Mouse (Mus musculus) WW6 (cell line): ENCODE results near the gene Ssbp3.

ENCODE experiments used
- DNase-seq: peaks from one replicate; pipeline ENCODE4 v3.0.0-alpha.2; 2013; ENCODE audit warnings: low read depth, low spot score

Ssbp3 gene

DNA sequence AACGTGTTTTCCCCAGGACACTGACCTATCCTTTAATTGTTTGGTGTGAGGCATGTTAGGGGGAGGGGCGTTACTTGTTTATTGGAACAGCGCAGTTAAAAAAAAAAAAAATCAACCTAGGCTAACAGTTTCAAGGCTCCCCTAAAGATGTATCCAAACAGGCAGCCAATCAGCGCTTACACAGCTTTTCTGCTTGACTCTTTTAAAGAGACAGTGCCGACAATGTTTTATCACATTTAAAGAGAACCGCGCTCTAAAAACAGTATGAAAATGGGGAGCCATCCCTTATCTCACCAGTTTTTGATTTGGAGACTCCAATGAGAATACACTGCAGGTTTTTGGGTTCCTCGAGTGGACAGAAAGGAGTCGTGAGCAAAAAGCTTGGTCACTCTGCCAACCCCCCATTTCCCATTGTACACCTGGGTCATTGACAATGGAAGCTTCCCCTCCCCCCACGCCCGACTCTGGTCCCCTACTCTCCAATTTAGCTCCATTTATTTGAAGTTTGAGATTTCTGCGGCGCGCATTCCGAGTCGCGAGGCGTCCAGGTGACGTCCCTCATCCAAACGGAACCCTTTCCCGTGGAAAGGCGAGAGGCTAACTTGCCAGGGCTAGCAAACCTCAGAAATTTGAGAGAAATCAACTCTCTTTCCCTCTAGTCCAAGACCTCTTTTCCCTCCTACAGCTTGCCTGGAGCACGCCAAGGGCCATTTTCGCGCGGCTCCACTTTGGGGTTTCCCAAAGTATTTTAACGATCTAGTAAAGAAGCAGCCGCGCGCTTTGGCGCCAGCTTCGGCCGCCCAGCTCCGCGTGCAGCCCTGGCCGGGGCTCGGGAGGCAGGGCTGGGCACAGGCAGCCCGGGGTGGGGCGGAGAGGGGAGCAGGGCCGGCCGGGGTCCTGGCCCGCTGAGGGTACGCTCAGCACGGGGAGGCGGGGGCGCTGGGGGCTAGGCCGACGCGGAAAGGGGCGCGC, at the start of gene Ssbp3:
Ssbp3 (plus strand) TSS at position 501 of the 972 bp plus-strand sequence.
- DNase-seq: no peak

DNA sequence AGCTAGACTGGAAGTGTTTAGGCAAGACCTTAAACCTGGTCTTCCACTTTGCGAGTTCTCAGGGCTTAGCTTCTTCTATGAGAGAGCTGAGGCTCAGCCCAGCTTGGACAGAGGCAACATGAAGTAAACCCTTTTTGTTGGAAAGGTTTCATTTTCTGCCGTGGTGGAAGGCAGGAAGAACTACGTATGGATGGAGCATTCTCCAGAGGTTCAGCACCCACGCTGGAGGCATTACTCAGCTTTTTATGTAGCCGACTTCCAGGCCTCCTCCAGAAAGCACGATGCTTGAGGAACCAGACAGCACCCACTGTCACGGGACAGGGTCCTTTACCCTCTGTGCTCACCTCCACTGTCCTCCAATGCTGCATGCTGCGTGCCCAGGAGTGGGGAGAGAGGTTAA, 48.6 kb upstream of the Ssbp3 start:
- no peak for DNase-seq

DNA sequence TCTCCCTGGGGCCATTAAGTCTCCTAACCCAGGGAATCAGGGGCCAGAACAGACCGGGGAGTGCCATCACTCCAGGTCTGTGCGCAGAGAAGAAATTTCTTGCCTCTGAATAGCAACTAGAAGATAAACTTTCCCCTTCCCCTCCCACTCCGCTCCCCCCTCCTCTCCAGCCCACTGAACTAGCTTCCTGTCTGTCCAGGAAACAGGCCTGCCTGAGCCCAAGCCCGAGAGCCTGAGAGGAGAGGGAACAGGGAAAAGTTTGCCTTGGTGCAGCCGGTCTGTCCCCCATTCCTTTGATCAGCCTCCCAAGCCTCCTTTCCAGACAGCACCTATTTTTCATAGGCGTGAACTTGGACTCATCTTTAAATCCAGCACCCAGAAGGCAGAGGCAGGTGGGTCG, 48.2 kb upstream of the Ssbp3 start:
- DNase-seq: no peak

DNA sequence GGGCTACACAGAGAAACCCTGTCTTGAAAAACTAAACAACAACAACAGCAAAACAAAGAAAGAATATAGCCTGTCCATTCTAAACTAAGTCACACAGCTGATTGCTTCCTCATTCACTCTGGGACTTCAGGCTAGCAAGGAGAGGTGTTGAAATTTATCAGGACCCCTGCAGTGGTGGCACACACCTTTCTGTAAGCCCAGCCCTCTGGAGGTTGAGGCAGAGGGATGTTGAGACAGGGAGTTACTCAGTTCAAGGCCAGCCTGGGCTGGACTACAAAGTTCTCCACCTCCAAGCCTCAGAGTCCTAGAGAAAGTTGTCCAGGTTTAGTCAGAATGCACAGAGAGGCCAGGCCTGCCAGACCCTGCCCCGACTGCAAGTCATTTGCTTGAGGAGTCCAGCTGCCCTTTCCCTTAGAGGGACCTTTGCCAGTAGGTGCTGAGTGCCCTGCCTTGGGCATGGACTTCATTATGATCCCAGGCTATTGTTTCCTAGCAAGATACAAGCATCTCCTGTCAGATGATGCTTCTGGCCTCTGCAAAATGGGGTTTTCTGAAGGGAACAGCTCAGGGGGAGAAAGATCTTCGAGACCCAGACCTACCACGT, 47.6 kb upstream of the Ssbp3 start:
- no peak for DNase-seq

DNA sequence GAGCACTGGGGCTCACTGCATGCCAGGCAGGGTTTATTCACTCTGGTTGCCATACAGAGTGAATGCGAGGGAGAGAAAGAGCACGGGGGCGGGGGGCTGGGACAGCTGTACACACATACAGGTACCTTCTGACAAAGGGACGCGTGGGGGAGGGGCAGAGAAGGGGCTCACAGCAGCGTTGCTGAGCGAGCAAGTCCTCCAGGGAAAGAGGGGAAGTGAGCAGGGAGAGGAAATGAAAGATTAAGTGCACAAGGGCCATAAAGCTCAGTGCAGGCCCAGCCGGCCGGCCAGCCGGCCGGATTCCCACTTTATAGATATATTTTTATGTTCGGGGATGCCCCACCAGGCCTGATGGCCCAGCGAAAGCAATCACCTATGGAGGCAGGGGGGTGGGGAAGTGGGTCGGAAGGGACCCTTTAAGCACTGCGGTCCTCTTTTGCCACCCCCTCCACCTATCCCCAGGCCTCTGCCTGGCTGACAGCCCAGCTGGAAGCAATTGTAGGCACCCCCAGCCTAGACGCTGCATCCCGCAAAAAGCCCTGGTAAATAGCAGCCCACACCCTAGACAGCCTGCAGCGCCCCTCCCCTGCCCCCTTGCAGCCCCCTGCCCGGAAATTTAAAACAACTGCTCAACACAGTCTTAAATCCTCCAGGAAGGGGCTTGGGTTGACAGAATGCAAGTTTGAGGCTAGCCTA, 44.9 kb upstream of the Ssbp3 start:
- no peak for DNase-seq

DNA sequence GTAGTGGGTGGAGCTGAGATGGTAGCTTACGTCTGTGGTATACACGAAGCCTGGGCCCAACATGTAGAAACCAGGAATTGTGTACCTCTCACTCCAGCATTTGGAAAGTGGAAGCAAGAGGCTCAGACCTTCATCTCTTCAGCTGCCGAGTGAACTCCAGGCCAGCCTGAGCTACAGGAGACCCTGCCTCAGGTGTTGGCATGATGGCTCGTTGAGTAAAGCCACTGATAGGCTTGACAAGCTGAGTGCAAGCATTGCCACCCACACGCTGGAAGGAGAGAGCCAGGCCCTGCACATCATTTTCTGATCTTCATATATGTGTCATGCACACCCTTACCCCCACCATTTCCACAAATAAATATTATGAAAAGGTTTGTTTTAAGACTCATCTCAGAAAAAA, 44.1 kb upstream of the Ssbp3 start:
- DNase-seq: no peak

DNA sequence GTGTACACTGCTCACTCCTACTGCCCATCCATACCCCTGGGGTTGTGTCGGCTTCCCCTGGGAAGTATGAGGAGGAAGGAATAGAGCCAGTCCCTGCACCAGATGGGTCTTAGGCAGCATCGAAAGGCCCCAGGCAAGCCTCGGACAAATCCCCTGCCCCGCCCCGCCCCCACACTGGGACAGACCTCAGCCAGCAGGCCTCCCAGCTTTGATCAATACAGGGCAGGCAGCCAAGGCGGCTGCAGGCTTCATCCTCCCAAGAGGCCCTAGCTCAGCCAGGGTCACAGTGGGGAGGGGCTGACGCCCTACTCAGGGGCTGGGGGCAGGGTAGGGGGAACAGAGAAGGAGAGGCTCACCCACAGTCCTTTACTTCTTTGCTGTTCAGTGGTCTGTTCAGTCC, 43.7 kb upstream of the Ssbp3 start:
- no peak for DNase-seq

DNA sequence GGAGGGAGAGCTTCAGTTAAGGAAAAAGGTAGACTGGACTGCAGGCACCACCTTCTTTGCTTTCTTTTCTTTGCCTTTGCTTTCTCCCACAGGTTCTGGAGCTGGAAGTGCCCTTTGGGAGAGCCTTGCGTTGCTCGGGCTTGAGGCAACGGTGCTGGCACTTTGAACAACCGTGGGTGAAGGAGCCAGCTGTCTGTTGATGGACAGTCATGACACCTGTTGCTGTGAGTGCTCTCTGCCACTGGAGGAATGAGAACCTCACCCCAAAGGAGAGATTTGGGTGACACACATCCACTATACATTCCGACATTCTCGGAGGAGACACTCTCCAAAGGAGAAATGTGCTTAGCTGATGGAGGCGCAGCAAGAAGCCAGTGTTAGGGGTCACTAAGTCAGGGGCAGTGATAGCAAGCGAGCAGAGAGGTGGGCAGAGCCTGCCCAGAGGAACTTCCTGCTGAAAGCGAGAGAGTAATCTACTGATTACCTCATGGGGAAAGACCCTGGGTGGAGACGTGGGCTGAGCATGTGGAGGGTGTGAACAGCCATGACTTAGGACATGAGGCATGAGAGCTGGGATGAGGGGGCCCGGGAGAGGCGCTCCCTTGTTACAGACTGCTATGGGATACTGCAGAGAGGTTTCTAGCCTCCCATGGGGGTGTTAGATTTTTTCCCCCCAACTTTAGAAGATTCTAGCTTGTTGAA, 41.6 kb upstream of the Ssbp3 start:
- DNase-seq: no peak

DNA sequence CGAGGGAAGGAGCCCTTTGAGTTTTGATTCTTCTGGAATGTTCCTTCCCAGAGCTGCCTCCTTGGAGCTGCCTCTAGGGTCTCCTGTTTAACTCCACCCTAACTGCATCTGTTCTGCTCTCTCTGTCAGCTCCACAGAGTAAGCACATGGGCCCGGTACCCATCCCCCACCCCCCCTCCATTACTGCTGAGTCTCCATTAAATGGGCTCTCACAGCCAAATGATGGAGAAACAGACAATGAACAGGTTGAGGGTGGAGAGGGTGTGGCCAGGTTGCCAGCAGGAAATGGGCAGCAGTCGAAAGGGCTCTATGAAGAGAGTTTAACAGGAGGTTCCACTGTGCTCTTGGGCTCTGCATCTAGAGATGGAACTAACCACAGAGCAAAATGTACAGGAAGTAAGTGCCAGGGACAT, 41.0 kb upstream of the Ssbp3 start:
- DNase-seq: no peak

DNA sequence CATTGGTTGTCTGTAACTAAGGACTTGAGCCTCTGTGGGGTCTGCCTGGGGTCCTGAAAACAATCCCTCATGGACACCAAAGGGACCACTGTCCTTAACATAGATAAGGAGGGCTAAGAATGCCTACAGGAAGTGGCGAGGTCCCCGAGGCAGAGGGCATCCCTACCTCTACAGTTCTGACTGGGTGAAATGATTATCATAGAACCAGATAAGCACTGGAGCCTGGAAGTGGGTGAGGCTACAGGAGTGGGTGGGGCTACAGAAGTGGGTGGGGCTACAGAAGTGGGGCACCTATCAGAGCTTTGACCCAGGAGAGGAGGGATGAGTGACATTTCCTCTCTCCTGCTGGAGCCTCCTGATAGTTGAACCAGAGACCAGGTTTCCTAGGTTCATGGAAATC, 39.9 kb upstream of the Ssbp3 start:
- peak; percentile 62 for DNase-seq

DNA sequence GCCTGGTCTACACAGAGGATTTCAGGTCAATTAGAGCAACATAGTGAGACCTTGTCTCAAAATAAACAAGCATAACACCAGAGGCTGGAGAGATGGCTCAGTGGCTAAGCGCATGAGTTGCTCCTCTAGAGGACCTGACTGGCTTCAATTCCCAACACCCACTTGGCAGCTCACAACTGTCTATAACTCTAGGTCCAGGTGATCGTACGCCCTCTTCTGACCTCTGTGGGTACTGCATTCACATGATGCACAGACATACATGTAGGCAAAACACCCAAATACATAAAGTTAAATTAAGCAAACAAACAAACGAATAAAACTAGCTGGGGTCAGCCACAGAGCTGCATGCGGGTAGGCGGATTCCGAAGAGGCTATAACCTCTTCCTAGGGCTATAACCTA, 36.0 kb upstream of the Ssbp3 start:
- DNase-seq: peak; percentile 55

DNA sequence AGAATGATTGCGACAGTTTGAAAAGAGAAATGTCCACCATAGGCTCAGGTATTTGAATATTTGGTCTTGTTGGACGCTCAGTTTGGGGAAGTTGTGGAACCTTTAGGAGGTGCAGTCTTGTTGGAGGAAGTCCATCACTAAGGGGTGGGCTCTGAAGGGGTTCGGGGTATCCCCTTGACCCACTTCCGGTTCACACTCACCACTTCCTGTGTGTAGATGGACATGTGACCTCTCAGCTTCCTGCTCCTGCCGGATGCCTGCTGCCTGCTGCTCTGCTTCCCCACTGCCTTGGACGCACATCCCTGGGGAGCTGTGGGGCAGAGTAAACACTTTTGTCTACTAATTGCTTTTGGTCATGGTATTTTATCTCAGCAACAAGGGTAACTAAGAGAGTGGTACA, 29.4 kb upstream of the Ssbp3 start:
- no peak for DNase-seq

DNA sequence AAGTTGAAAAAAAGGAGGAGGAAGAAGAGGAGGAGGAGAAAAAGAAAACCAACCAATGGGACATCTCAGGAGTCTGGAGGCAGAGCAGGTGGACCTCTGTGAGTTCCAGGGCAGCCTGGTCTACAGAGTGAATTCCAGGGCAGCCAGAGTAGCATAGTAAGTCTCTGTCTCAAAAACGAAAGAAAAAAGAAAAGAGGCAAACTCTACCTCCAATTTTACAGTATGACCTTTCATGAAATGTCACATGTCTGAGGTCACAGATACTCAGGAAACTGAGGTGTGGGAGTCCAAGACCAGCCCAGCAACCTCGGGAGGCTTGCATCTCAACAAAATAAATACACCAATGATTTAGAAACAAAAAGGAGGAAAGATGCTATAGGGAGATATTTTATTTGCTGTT, 27.4 kb upstream of the Ssbp3 start:
- no peak for DNase-seq

DNA sequence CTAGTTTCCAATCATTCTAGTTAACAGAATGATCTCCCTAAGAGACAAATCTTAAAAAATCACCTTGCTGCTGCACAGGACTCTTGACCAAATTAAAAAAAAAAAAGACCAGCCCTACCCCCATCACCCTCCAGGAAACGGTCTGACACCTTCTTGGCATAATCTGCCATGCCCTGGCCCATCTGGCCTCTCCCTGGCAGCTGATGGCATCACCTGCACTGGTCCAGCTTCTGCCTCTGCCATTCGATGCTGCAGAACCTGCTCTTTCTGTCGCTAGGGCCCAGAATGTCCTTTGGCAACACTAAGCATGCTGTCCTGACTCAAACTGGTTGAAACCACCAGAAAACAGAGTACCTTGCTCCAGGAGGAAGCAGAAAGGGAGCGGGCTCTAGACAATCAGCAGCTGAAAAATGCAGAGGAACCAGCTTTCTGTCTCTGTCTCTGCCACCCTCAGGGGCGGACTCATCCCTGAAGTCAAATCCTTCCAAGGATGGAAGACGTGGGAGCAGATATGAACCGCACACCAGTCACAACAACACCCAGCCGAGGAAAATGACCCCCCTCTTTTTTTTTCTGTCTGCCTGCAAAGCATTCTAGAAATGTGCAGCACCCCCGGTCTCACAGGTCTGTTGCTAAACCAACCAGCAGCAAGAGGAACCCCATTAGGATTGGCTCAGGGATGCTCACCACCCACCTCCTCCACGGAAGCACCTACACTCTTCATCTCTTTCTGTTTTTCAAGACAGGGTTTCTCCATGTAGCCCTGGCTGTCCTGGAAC, 24.0 kb upstream of the Ssbp3 start:
- DNase-seq: no peak

DNA sequence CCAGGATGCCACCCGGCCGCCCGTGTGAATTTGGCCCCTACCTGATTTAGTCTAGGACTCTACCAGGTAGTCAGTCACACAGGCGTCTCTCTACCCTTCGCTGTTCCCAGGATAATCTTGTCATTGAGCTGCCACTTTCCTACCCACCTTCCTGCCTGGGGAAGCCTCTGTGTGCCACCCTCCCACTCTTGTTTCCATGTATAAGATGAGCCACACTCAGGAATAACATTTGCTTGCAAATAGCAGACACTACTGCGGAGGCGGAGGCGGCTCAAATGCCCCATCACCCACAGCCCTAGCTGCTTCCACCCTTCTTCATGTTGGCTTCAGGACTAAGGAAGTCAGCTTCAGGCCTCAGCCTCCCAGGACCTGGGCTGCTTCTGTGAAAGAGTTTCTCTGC, 14.4 kb upstream of the Ssbp3 start:
- no peak for DNase-seq

DNA sequence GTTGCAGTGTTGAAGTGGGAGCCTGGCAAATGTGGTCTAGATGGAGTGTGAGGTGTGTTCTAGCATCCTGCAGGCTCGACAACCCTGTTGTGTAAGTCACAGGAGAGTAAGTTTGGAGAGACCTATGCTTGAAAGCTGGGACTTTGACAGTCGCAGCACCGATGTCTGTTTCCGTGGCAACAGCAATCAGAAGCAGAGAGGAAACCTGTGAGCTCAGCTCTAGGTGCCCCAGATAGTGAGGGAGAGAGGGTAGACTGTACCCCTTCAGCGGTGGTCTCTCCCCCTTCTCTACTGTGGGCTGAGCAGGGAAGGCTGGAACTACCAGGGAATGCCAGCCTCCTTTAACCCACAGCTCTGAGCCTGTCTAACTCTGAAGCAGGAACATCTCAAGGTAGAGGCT, 11.6 kb upstream of the Ssbp3 start:
- no peak for DNase-seq

DNA sequence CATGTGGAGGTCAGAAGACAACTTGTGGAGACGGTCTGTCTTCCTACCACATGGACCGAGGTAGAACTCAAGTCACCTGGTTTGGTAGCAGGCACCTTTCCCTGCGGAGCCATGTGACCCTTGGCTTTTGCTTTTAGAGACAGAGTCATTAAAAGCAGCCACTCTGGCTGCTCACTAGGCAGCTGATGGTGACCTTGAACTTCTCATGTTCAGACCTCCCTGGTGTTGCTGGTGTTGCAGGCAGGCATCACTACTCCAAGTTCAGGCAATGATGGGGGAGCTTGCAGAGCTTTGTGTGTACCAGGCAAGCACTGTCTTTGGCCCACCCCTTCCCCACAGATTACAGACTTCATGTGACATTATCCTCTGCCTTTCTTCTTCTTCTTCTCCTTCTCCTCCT, 11.0 kb upstream of the Ssbp3 start:
- DNase-seq: no peak

DNA sequence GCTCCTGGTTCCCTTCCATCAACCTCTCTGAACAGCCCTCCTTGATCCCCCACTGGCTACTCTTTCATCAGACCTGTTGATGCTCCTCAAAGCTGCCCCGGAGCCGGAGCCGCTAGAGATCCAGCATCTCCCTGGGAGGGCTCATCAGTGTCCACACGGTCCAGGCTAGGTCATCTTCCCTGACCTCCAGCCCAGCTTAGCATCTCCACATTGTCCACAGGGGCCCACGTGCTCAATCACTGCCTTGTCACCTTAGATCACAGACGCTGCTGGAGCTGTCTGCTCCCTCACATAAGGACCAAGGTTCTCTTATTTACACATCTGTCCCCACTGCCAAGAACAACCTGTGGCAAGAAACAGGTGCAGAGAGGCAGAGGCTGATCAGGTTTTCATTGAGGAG, 9.8 kb upstream of the Ssbp3 start:
- no peak for DNase-seq

DNA sequence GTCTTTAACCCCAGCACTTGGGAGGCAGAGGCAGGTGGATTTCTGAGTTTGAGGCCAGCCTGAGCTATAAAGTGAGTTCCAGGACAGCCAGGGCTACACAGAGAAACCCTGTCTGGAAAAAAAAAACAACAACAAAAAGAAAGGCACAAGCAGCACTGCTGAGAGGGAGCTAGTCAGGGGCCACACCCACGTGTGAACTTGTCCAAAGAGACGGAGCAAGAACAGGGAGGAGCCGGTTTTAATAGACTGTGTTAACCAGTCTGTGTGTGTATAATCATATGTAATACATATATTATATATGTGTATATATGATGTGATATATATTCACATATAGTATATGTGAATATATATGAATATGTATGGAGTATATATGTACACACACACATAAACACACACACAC, 8.9 kb upstream of the Ssbp3 start:
- DNase-seq: no peak

DNA sequence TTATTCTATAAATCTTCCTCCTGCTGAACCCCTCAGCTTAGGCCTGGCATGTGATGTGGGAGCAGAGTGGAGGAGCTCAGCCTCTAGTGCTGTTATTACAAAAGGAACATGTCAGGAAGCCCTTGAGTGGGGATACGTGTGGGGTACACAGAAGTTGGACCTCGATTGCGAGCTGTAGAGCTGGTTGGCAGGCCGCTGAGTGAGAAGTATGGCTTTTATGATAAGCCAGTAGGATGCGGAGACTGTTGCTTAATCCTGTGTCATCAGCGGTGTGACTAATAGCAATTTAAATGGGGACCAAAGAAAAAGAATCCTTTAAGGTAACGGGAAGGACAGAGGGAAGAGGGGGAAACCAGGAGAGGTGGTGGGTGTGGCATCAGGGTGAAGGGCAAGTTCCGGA, 8.3 kb upstream of the Ssbp3 start:
- no peak for DNase-seq

DNA sequence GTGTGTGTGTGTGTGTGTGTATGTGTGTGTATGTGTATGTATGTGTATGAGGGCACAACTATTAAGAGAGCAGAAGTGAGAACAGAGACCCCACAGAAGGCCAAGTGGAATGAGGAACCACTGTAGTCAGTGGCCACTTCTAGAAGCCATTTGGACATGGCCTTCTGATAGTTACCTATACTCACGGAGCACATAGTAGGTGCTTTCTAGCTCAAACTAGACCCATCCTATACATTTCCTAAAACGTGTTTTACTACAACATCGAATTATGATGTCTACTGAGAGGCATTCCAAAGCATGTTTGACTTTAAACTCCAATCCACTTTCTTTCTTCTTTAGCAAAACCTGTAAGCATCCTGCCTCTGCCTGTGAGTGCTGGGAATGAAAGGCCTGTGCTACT, 4.6 kb upstream of the Ssbp3 start:
- DNase-seq: no peak
